Mouse (Mus musculus): ENCODE data around the gene Phldb2.

The Phldb2 gene

DNA sequence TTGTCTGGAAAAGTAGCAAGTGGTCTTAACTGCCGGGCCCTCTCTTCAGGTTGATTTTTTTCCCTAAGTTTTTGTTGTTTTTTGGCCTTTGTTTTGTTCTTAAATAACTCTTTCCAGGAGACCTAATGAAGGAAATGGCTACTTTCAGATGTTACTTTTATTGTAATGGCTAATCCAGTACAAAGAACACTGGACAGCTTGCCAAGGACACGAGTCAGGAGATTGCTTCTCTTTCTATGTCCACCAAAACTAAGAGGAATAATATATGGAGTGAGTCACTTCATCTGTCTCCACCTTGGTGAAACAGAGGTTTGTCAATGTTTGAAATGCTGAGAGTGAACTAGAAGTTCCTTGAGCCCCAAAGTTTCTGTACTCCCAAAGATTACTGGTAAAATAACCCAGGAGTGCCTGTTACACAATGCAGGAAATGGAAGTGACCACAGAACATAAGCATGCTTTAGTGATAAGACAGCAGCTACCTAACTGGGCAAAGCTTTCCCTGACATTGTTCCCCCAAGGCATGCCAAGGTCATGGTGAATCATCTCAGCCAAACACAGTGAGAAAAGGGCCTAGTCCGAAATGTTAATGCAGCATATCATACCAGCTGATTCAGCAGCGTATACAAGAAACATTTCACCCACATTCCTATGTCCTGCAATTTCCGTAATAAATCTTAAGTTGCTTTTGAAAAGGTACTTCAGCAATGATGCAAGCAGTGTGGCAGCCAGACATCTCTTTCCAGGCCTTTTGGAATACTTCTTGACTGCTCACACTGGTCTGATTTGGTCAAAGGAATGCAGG is 115.7 kb downstream of the Phldb2 start:
- peak; percentile 12 to 42 for DNase-seq

DNA sequence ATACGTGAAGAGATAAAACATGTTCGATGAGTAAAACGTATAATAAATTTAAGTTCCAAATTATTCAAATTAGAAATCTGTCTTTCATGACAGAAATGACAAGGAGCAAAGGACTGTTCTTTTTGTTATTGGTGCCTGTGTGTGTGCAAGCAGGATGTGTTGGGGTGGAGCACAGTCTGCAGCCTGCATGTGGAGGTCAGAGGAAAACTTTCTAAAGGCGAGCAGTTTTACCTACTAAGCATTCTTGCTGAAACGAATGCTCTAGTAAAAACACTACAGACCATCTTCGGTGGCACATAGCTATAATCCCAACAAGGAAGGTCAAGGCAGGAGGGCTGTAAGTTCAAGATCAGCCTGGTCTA is 120.7 kb downstream of the Phldb2 start:
- peak in 1 of 2 experiments; percentile 54 for DNase-seq

DNA sequence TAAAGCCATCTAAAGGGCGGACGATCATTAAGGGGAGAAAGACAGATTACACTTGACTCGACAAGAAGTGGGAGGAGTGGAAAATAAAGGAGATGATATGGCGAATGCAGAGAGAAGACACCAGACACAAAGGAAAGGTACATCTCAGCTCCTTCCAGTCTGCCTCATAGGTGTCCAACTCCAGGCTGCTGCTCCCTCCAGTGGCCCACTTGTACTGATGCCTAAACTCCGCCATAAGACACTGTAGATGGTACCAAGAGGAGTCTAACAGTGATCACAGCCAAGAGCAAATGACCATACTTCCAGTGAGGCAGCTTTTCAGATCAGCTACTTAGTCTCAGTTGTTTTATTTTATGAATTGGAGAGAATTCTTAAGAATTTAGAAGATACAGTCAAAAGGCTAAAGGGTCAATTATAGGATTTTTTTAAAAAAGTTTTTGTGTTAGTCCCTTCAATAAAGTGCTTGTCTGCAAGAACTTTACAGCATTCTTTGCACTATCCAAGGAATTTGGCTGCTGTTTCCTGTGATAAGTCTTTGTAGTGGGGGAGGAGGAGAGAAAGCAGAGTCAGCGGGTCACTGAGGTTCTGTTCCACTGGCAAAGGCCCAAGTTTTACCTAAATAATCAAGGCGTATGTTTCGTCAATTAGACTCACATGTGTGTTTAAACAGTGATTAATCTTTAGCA is 121.2 kb downstream of the Phldb2 start:
- DNase-seq: peak; percentile 39 to 47

DNA sequence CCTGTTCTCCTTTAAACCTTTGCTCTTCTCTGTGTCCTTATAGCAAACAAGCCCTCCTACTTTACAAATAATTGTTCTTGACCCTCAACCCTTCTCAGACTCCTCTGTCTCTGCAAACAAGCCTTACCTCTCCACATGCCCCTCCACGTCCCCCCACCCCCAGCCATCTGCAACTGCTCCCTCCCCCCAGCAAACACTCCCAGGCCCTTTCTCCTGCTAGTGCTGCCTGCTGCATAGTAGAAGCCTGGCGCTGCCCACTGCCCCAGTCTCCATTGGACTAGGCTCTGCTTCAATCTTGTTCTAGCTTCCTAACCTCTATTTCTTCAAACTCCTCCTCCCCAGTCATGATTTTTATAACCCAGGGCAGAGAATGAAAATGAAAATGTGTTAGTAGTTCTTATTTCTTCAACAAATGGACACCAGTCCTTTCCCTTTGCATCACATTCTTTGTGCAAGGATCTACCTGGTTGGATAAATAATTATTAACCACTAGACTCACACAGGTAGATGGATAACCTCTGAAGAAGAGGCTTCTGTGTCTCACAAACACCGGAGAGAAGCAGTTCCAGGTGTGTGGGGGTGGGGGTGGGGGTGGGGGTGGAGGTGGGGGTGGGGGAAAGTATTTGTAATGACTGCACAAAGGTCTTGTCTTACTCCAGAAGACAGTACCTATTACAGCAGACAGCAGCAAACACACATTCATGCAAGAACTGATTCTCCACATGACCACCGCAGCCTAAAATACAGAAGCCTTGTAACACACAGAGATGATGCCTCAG is 122.1 kb downstream of the Phldb2 start:
- DNase-seq: no peak

DNA sequence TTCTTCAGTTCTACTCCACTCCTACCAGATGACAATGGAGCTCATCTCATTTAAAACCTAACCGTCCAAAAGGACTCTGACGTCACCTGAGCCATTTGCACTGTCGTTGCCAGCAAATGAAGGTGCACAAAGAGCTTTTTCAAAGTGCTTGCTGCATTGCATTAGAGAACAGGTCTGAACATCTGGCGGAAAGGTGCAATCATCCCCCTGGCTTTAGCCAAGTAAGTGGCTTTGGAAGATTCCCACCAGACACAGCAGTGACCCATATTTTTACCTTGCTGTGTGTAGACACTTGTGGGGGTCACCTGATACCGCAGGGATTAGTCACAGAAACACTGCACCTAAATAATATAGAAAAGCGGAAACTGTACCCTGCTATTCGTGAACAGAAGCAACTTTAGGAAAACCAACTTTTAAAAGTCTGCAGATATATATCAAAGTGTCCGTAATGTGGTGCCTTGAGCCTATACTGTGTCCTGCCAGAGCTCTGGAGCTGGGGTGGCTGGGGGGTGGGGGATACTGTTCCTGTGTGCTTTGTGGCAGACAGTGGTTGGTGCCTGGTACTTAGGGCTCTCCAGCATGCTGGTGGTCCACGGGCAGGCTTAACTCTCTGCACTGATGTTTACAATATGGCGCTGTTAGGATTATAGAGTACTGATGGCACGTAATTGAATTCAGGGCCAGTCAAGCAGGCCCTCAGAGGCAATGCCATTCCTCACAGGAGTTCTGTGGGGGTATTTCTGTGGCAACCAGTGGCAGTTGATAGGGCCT is 123.1 kb downstream of the Phldb2 start:
- DNase-seq: no peak

DNA sequence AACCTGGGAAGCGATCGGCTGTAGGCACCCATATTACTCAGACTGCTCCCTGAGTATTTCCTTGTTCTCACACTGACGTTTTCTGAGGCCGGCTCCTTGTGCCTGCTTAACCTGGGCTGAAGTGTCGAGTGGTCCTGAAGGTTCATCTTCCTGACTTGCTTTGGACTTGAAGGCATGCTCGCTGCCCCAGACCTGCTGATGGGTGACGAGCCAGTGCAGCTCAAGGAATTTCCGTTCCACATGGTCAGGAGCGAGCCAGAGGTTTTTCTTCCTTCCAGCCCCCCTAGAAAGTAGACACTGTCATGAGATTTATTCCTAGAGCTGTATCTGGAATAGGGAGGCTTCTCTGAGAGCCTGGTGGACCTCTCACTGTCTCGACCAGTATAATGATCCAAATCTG is 128.1 kb downstream of the Phldb2 start:
- DNase-seq: peak in 1 of 2 experiments; percentile 54

DNA sequence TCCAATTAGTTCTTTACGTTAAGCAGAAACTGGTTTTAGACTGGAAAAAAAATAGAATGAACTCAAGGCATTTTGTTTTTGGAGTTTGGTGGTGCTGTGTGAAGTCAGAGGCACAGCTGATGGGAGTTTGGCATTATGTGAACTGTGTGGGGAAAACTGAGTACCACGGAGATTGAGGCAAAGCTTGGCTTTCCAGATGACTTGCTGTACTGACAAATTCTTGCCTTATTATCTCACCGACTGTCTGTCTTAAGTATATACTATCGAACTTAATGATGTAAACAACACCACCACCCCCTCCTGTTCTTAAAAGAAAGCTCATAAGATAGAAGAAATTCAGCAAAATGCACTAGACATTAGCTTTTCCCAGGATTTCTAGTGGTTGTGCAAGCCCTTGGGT is 129.4 kb downstream of the Phldb2 start:
- no peak for DNase-seq

DNA sequence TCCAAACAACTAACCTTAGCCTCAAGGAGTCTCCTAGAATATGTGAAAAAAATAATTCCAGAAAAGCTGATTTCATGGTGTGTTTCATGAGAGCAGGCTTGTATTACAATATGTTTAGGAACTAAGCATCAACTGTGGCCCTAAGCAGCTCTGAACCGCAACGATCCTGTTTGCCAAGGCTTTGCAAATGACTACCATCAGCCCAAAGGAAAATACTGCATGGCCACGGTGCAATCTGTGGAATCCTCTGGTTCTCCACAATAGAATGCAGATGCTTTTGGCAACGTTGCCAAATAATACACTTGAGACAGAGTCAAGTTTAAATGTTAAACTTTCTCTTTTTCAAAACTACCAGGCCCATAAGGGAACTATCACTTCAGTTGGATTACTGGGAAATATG is 133.5 kb downstream of the Phldb2 start:
- DNase-seq: no peak

DNA sequence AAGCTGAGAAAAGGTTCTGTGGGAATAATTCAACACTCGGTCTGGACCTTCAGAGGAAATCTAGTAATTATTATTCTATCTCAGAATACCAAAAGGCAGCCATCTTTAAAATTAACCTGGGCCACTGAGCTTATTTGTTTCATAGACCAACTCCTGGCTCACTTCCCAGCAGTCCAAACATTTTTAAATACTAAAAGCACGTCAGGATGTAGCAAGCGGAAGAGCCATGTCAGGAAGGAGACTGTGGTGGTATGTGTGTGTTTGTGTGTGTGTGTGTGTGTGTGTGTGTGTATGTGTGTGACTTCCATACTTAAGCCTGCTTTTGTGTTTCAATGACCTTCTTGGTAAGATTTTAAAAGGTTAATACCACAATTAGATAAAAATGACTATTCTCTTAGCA is 135.6 kb downstream of the Phldb2 start:
- peak; percentile 48 to 76 for DNase-seq

DNA sequence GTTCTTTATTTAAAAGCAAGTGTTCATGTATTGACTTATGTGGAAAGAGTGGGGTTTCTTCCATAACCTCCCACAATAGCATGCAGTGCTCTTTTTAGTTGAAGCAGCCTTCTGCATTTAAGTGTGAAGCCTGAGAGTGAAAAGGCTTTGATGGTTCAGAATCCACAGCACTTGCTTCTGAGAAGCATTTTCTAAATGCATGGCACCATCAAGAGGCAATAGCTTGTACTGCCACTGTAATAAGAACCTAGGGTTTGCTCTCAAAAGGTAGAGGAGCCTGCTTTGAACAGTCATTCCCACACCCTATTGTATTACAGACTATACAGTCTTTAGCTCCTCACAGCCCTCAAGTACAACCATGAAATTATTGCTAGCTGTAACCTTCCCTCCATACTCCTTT is 136.7 kb downstream of the Phldb2 start:
- DNase-seq: no peak

DNA sequence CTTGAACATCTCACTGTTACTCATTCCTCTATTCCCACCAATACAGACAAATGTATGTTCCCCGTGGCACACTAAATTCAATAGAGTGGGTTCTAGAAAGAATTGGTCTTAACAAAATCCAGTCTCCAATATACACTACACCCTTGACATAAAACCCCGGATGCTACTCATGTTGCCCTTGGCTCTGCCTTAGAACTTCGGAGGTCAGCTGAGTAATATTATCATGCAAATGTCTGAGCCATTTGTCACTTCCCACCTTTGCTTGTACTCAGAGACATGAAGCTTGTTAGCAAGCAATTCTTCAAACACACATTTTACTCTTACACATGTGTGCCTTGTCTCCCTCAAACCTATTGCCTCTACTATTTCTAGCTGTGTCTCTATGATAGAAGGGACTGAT is 138.8 kb downstream of the Phldb2 start:
- DNase-seq: no peak

DNA sequence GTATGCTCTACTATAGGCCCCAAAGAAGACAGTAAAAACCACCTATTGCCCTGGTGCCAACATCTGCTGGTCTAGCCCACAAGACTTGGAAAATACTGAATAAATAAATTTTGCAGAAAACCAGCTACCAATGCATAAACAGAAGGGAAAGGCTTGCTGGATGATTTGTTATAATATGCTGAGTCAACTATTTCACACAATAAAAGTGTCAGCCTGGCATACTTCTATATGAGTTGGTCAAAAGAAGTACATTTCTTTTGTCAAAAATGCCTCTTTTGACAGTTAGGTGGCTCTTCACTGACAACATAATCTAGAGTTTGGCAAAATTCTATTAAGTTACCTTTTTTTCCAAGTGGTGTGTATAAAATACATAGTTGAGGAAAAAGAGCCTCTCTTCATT is 141.6 kb downstream of the Phldb2 start:
- DNase-seq: no peak

DNA sequence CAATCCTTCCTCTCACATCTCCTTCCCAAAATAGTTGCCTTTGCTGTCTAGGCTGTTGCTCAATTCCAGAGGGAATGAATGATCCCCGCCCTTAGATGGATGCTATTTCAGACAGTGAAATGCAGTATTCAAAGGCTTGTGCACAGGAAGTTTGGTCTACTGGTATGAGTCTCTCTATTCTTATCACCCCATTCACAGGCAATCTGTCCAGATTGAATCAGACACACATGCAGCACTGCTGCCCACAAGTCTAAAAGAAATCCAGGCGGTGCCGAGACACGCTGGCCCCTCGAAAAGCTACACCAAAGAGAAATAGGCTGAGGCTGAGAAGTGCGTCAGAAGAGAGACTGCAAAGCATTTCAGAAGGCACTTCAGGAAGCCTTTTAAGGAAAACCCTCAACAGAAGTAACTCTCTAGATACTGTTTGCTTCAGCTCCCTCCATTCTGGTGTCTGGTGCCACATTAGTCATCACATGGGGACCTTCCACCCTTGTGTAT is 142.5 kb downstream of the Phldb2 start:
- DNase-seq: no peak

DNA sequence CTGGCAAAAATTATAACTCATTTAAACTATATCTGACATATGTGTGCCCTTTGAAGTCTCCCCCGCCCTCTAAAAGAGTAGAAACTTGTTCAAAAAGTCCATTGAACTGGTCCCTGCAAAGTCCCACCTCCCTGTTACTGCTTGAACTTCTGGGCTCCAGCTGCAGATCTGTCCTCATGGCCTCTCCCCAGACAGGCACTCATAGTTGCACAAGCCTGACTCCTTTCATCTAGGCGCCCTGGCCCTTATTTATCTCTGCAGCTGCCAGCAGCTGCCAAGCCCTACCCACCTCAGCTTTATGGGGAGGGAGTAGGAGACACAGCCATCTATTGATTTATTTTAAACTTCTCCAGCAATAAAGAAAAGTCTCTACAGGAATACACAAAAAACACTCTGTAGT is 143.2 kb downstream of the Phldb2 start:
- DNase-seq: no peak

DNA sequence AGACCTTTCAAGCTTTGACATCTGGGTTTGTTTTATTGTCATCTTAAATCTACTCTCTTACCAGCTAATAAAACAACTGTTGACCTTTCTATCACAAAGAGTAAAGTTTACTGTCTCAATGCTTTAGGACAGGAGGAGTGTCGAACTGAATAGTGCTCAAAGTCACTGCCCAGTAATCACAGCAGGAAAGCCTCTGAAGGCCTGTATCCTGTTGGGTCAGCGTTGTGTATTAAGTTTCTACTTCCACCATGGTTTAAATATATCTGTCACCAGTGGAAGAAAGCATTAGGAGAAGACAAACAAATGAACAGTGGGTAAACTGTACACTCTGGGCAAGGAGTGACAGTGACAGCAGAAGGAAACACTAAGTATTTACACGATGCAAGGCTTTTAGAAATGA is 148.7 kb downstream of the Phldb2 start:
- DNase-seq: no peak

DNA sequence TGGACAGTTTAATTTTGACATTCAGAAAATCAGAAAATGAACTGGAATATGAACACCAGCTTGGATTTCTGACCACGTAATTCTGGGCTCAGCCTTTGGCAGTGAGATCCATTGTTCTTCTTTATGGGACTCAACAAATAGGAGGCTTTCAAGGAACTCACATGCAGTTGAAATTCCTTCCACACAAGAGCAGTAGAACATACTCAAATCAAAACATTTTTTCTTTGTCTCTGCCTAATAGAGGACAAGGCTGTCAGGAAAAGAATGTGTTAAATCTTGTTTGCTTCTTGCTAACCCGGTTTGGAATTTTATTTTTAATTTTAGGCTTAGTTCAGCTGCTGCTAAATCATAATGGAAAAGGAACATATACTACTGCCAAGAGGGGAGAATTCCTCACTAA is 153.0 kb downstream of the Phldb2 start:
- DNase-seq: no peak

DNA sequence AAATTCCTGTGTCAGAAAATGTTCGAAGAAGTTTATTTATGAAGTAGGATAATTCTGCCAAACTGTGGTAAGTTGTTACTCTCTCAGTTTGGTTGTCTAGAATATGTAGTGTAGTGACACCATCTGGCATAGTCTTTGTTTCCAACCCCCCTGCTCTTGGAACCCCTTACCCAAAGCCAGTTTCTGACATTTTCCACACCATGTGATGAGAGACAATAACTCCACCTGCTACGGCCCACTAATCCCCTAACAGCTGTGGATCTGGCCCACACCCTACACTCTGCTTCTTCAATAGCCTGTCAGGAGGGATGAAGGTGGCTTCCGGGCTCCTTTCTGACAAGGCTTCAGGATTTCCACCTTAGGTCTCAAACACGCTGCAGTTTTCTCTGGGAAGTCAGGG is 154.2 kb downstream of the Phldb2 start:
- DNase-seq: no peak

DNA sequence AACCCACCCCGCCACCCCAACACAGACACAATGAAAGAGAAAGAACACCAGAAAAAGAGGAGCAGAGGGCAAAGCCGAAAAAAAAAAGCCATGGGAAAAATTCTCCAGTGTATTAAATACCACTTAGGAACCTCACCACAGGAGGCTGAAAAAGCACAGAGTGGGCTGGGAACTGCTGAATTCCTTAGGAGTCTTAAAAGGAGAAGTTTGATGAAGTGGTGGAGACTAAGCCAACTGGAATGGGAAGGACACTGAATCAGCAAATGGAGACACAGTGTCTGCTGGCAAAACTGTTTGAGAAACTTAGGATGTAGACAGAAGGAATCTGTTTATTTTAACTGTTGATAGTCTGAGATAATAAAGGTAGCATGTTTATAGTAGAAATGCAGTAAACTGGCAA is 154.8 kb downstream of the Phldb2 start:
- no peak for DNase-seq

DNA sequence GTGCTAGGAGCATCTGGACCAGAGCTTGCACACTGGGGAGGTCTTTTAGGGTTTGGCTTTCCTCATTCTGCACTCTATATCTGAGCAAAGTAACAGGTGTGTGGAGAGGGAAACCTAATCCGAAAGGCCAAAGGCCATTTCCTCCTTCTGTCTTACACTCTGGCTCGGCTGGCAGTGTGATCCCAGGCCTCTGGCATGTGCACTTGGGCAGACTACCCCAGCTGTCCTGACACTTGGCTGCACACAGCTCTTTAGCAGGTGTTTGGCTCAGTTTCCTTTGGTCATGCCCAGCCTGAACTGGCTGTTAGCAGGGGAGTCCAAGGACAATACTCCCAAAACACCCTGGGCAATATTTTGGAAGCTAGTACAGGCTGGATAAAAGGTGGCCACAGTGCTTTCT is 156.6 kb downstream of the Phldb2 start:
- DNase-seq: peak; percentile 35 to 68

DNA sequence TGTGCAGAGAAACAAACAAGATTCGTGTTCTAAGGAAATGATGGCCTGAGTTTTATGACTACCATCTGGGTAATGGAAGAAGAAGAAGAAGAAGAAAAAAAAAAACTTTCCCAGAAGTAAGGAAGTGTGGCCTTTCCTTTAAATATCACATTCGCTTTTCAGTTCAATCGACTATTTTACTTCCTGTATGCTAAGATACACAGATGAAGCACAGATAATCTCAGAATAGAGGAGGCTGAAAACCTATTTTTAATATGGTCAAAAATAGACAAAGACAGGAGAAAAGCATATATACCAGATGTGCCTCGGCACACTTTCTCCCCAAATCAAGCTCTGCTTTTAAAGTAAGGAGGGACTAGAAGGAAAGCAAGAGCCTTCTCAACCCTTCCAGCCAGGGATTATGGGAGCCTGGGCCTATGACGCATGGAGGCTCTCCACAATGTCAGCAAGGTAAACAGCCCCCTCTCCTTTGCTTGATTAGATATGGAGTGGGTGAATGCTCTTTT is 158.2 kb downstream of the Phldb2 start:
- DNase-seq: no peak

DNA sequence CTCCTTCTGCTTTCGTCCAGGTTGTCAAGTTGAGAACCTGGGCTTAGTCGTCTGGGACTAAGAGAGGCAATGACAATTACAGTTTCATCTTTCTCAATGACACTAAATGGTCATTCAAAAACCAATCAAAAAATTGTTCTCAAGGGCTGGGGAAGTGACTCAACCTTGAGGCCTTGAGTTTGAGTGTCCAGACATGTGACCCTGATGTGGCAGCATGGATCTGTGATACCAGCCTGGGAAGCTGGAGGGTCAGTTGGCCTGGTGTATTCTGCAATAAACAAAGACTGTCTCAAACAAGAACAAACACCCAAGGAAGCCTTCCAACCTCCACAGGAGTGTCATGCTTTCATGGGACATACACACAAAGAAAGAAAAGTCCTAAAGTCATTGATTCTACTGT is 160.6 kb downstream of the Phldb2 start:
- no peak for DNase-seq

DNA sequence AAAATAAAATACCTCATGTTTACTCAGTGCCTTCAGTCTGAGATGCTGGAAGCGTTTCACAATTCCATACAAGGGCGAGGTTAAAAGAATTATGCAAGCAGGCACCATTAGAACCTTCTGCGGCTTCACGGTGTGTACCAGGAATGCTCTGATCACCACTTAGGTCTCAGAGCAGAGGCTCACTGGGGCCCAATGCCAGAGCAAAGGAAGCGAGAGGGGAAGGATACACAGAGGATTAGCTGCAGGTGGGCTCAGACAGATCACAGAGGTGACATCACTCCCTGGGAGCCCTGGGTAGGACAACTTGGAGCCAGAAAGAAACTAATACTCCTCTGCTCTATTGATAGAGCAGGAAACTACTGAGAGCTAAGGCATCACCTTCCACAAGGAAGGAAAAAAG is 162.1 kb downstream of the Phldb2 start:
- peak in 1 of 2 experiments; percentile 43 for DNase-seq

DNA sequence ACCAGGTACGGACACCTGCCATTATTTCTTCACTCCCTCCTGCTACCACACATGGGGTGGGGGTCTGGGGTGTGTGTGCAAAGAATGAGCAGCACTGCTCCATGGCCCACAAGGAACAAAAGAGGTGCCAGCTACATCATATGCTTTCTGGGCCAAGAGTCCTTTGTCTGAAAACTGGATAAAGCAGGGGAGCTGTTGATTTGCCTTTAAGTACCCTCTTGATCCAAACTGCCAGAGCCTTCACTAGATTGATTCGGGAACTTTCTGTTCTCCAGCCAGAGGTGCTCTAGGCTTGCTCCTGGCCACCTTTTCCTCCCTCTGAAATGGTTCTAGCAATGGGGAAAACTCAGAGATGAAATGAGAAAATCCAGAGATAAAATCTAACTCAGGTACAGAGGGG is 164.1 kb downstream of the Phldb2 start:
- DNase-seq: no peak
